Mouse (Mus musculus) lung, embryonic 14.5 days (tissue): ENCODE data around the gene Sipa1l2. TPM values are rescaled to one million over a fixed set of nuclear protein-coding genes. Genes with fewer than 3 reads are reported as not detected.

Source experiments
- ATAC-seq: fragments of 200-750 bp; cut with Nextera tagmentation; 2 replicates; pipeline ENCODE4 v1.8.0; 2017; ENCODE audit warnings: mild to moderate bottlenecking, moderate TSS enrichment, moderate library complexity; ENCODE audit not compliant: insufficient read depth
- DNase-seq: peaks from one replicate; pipeline ENCODE4 v3.0.0-alpha.2; 2015
- H3K27ac ChIP-seq: fragments of 300-500 bp; sonication (generic); 2 replicates; pipeline ENCODE4 v1.5.1; 2014; ENCODE audit warnings: low read depth, mild to moderate bottlenecking, moderate library complexity
- H3K27me3 ChIP-seq: fragments of 300-500 bp; sonication (generic); 2 replicates; pipeline ENCODE4 v1.6.1; 2014; ENCODE audit warnings: low read length, control low read depth; ENCODE audit not compliant: insufficient read depth
- H3K36me3 ChIP-seq: fragments of 300-500 bp; sonication (generic); 2 replicates; pipeline ENCODE4 v1.6.1; 2014; ENCODE audit warnings: control low read depth; ENCODE audit not compliant: insufficient read depth
- H3K4me1 ChIP-seq: fragments of 300-500 bp; sonication (generic); 2 replicates; pipeline ENCODE4 v1.6.1; 2014; ENCODE audit warnings: antibody characterized with exemption, control low read depth; ENCODE audit not compliant: insufficient read depth
- H3K4me2 ChIP-seq: fragments of 300-500 bp; sonication (generic); 2 replicates; pipeline ENCODE4 v1.6.1; 2014; ENCODE audit warnings: mild to moderate bottlenecking
- H3K4me3 ChIP-seq: fragments of 300-500 bp; sonication (generic); 2 replicates; pipeline ENCODE4 v1.5.1; 2014; ENCODE audit warnings: low read depth, low read length
- H3K9ac ChIP-seq: fragments of 300-500 bp; sonication (generic); 2 replicates; pipeline ENCODE4 v1.6.1; 2014
- H3K9me3 ChIP-seq: fragments of 300-500 bp; sonication (generic); 2 replicates; pipeline ENCODE4 v1.6.1; 2016; ENCODE audit warnings: low read depth, low read length, control low read depth
- CTCF ChIP-seq: IDR thresholded peaks from 2 replicates; pipeline ENCODE4 v1.5.1; 2016; ENCODE audit warnings: antibody characterized with exemption, low read depth
- WGBS: fragments of 180-500 bp; shearing (Covaris S2); extraction: QIAGEN DNeasy Blood & Tissue Kit; methylation state at CpG from one replicate; pipeline ENCODE4 v1.1.7; 2014; 5-methylcytosine and 5-hydroxymethylcytosine counted together
- polyA plus RNA-seq: library from polyadenylated mRNA; unstranded; fragments of >200 nt; fragmentation: Nextera tagmentation; extraction: Ambion mirVana; gene quantifications from 2 replicates; pipeline ENCODE4 v1.2.1, GENCODE M21; 2014

Sipa1l2 gene
- polyA plus RNA-seq, 1 experiment from 2014 or later: 14.2 TPM

DNA sequence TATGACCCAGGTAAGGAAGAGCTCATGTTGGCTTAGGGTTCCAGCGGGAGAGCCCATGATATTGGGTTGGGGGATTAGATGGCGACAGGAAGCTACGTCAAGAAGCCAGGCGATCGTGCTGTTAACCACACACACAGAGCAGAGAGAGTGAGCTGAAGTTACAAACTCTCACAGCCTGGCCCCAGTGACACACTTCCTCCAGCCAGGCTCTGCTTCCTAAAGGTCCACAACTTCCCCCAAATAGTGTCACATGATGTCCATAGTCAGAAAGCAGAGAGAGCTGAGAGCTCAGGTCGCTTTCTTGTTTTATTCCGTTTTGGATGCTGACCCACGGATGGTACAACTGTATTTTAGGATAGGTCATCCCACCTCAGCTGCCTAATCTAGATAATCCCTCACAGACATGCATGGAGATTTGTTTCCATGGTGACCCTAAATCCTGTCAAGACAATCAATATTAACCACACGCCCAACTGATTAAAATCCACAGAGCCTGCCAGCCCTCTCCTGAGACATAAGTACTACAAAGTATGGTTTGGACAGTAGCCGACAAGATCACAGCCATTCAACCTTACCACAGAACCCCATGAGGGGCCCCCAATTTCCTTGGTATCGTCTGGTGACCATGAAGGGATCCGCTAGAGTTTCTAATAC is 30.6 kb upstream of the Sipa1l2 start:
- Histone ChIP-seq H3K36me3 (no peaks in the 10 kb centered on the region), H3K27me3 (no peaks in the 10 kb centered on the region), H3K27ac (no peak overlapping the region), H3K9me3 (no peaks in the 10 kb centered on the region), H3K4me3 (no peak overlapping the region), H3K4me1 (no peaks in the 10 kb centered on the region; the same call in 1 of the 2 replicates), H3K9ac (no peak overlapping the region), H3K4me2 (no peak overlapping the region)
- no peak for DNase-seq
- no peak for TF ChIP-seq CTCF
- WGBS: 74% methylated on average over 12 of the region's 12 CpGs
- no peak for ATAC-seq

DNA sequence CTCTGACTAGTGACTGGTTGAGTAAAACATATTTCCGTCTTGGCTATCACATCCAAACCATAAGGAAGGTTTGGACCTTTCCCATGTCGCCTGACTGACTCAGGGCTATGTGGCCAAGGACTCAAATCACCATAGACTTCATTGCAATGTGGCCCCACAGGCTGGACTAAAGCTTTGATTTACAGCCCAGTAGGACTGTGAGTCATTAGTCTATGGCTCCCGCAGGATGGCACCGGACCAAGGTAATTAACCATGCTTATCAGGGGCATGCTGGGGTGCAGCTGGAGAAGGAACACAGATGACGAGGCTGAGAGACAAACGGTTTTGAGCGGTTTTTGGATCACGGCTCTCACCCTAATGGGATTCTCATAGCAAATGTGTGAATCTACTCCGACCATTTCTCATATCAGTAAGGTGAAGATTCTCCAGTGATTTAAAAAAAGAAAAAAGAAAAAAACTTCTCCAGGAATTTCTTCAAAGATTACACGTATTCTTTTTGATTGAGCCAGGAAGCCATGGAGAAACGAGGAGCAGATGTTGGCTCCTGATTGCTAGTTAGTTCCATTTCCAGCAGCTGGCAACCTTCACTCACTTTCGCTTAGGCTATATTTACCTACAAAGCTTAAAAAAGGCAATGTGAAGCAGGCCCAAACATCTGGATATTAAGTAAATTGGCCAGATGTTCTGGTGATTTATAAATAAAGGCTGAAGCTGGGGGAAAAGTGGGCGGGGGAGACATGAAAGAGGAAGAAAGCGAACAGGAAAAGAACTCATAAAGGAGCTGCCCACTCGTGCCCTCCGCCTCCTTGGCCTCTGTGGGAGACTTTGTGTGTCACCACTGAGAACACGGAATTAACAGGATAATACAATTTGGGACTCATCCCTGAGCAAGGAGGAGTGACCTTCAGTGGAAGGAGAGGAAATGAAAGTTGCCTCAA is 26.2 kb upstream of the Sipa1l2 start:
- DNase-seq (peak; percentile 69), ATAC-seq (no peak; the same call in 1 of the 2 replicates)
- TF ChIP-seq CTCF: no peak
- 37% methylated on average over 17 of the region's 17 CpGs for WGBS
- no peaks in the 10 kb centered on the region; the same call in 1 of the 2 replicates for H3K4me1 ChIP-seq
- H3K27ac ChIP-seq: no peak overlapping the region
- no peaks in the 10 kb centered on the region for H3K9me3 ChIP-seq
- no peaks in the 10 kb centered on the region for H3K36me3 ChIP-seq
- H3K27me3 ChIP-seq: no peaks in the 10 kb centered on the region
- H3K4me2 ChIP-seq: no peak overlapping the region; the same call in 1 of the 2 replicates
- no peak overlapping the region for H3K4me3 ChIP-seq
- H3K9ac ChIP-seq: no peak overlapping the region

DNA sequence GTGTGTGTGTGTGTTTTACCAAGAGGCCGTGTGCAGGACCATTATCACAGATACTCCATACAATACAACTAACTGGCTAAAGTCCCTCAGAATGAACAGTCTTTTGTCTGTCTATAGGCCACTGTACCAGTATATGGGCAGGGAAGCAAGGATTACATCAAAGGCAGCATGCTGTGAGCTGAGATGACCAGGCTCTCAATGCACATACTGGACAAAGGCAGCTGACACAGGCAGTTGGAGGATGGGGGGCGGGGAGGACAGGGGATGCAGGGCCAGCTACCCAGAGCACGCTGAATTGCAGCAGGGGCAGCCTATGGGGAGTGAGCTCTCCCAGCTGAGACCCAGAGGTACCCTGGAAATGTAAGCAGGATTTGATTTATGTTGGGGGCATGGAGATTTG is 20.8 kb upstream of the Sipa1l2 start:
- no peaks in the 10 kb centered on the region for H3K9me3 ChIP-seq
- no peak for TF ChIP-seq CTCF
- H3K4me3 ChIP-seq: no peak overlapping the region
- no peaks in the 10 kb centered on the region for H3K4me1 ChIP-seq
- no peak overlapping the region for H3K27ac ChIP-seq
- H3K9ac ChIP-seq: no peak overlapping the region
- no peaks in the 10 kb centered on the region for H3K36me3 ChIP-seq
- ATAC-seq (no peak), DNase-seq (no peak)
- H3K27me3 ChIP-seq: no peaks in the 10 kb centered on the region
- 59% methylated on average over 3 of the region's 3 CpGs for WGBS
- H3K4me2 ChIP-seq: no peak overlapping the region

DNA sequence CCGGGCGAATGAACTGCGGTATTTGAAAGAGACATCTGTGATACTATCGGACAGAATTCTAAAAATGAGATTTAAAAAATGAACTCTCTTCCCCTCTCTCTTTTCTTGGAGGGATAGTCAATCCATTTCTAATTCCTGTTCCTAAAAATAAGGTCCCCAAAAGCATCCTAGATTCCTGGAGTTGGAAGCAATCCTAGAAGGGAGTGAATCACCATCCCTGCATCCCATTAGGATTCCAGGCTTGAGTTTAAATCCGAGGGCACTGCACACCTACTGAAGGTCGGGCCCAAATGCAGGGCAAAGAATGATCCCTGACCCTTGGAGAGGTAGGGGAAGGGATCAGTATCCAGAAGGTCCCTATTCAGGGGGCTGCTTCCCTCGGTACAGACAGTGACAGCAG is 17.0 kb upstream of the Sipa1l2 start:
- DNase-seq: no peak
- no peak overlapping the region for H3K27ac ChIP-seq
- no peaks in the 10 kb centered on the region for H3K4me1 ChIP-seq
- TF ChIP-seq CTCF: no peak
- H3K4me3 ChIP-seq: no peak overlapping the region
- ATAC-seq: no peak
- no peaks in the 10 kb centered on the region for H3K27me3 ChIP-seq
- H3K36me3 ChIP-seq: no peaks in the 10 kb centered on the region
- WGBS: 86% methylated on average over 7 of the region's 7 CpGs
- no peak overlapping the region for H3K4me2 ChIP-seq
- H3K9me3 ChIP-seq: no peaks in the 10 kb centered on the region
- no peak overlapping the region for H3K9ac ChIP-seq

DNA sequence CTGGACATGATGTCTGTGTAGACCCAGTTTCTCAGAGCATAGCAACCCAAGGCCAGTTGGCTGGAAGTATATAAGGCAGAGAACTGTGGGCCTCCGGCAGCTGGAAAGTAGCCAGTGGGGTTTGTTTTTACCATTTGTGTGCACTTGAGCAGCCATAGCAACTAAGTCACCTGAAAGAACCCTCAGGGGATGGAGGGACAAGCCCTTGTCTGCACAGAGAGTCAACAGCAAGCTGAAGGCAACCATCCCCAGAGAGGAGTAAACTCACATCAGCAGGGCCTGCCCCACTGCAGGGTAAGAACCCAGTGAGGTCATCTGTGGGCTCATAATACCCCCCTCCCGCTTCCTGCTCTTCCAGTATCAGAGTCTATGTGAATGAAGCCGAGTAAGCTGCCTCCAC is 14.7 kb upstream of the Sipa1l2 start:
- peak; percentile 36 for DNase-seq
- no peak overlapping the region for H3K27ac ChIP-seq
- no peak for TF ChIP-seq CTCF
- H3K4me2 ChIP-seq: no peak overlapping the region
- WGBS: 42% methylated on average over 3 of the region's 3 CpGs
- H3K9ac ChIP-seq: no peak overlapping the region
- no peak for ATAC-seq
- no peaks in the 10 kb centered on the region for H3K27me3 ChIP-seq
- H3K36me3 ChIP-seq: no peaks in the 10 kb centered on the region
- no peaks in the 10 kb centered on the region for H3K9me3 ChIP-seq
- no peak overlapping the region for H3K4me3 ChIP-seq
- no peaks in the 10 kb centered on the region for H3K4me1 ChIP-seq

DNA sequence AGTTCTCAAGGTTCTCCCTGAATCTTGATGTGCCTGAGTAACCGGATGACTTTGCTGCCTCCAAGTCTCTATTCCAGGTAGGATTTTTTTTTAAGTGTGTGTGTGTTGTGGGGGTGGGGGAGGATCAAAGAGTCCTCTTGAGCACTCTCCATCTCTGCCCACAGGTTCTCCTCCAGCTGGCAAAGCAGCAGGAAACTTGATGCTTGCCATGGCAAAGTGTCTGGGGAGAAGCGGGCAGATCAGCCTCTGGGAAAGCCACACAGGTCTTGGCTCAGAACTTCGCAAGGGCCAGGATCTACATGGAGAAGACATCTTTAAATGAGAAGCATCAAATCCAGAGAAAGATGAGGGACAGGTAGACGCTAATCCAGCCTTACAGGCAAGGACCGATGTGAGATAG is 10.8 kb upstream of the Sipa1l2 start:
- H3K9ac ChIP-seq: no peak overlapping the region
- no peaks in the 10 kb centered on the region for H3K9me3 ChIP-seq
- no peak for TF ChIP-seq CTCF
- H3K27ac ChIP-seq: no peak overlapping the region
- no peaks in the 10 kb centered on the region for H3K4me1 ChIP-seq
- ATAC-seq: no peak
- no peak for DNase-seq
- H3K4me2 ChIP-seq: no peak overlapping the region
- no peaks in the 10 kb centered on the region for H3K36me3 ChIP-seq
- no peak overlapping the region for H3K4me3 ChIP-seq
- no peaks in the 10 kb centered on the region for H3K27me3 ChIP-seq
- 78% methylated on average over 5 of the region's 5 CpGs for WGBS

DNA sequence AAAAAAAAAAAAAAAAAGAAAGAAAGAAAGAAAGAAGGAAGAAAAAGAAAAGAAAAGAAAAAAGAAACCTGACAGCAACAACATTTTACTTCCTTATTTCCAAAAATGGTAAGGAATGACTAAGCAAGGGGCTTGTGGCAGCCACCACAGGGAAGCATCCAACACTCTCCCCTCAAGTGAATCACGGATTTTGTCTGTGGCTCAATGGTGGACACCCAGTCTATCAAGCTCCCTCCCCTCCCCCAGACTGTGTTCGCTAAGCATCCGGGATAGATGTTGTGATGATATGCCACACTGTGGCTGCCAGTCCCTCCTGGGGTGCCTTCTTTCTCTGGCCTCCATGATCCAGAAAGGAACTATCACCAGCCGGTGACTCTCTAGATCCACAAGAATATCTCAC is 6.5 kb upstream of the Sipa1l2 start:
- DNase-seq (no peak), ATAC-seq (no peak)
- 67% methylated on average over 4 of the region's 4 CpGs for WGBS
- Histone ChIP-seq H3K27ac (no peak overlapping the region), H3K36me3 (no peaks in the 10 kb centered on the region), H3K4me3 (no peak overlapping the region), H3K4me2 (no peak overlapping the region), H3K4me1 (no peaks in the 10 kb centered on the region), H3K27me3 (no peaks in the 10 kb centered on the region), H3K9me3 (no peaks in the 10 kb centered on the region), H3K9ac (no peak overlapping the region)
- TF ChIP-seq CTCF: no peak
